Mouse (Mus musculus): ENCODE data around the gene Olfr721-ps1. TPM values are rescaled to one million over a fixed set of nuclear protein-coding genes. Genes with fewer than 3 reads are reported as not detected.

Olfr721-ps1 gene
- polyA plus RNA-seq, 1 experiment from 2014 or later = not detected

DNA sequence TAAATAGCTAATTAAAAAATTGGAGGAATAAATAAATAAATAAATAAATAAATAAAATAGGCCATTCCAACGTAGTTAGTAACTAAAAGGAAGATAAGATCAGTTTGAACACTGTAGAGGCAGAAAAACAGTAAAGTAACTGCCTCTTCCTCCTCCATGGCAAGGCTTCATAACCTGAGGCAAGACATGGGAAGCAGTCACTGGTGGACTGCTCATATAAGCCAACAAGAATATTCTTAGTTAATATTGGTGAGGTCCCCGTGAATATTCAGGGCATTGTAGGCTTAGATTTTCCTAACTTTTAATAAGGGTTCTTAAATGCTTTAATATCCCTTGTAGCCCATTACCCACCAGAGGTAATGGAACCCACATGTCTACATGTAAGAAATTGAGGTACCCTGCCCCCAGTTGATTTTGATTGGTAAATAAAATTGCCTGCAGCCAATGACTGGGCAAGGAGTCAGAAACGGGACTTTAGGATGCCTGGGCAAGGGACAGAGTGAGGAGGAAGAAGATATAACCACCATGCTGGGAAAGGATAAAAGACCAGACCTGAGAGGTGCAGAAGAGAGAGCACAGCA lies 35.1 kb downstream of the Olfr721-ps1 start:
- no peaks in the 10 kb centered on the region for H3K36me3 ChIP-seq (ENCODE audit: control insufficient read depth, insufficient read depth)
- 64% methylated on average over 3 of the region's 3 CpGs for WGBS
- H3K4me1 ChIP-seq (ENCODE audit: control insufficient read depth, insufficient read depth, low read length) = no peaks in the 10 kb centered on the region
- ATAC-seq (replicated peaks; ENCODE audit: extremely low read depth, insufficient read depth, low FRiP score) = no peak
- no peaks in the 10 kb centered on the region for H3K9me3 ChIP-seq (replicated peaks; ENCODE audit: control insufficient read depth, low read length)
- no peaks in the 10 kb centered on the region for H3K27me3 ChIP-seq (ENCODE audit: control insufficient read depth, insufficient read depth, low read length)
- H3K27ac ChIP-seq (ENCODE audit: low read length) = no peak overlapping the region
- no peak overlapping the region for H3K4me2 ChIP-seq (ENCODE audit: low read depth, low read length)
- no peak overlapping the region for H3K4me3 ChIP-seq (ENCODE audit: low read length)
- H3K9ac ChIP-seq (ENCODE audit: low read length) = no peak overlapping the region

Other genes starting within 250 kb of the Olfr721-ps1 start
- not detected in 2 replicates for gene Olfr720, start 214.5 kb upstream of the Olfr721-ps1 start, polyA plus RNA-seq (2015; fragmentation: Nextera tagmentation; extraction: Ambion mirVana)
- not detected in 2 replicates for gene Olfr31, start 78.5 kb upstream of the Olfr721-ps1 start, polyA plus RNA-seq (2015; fragmentation: Nextera tagmentation; extraction: Ambion mirVana)
- gene Il3ra, start 55.0 kb upstream of the Olfr721-ps1 start, polyA plus RNA-seq (2015; fragmentation: Nextera tagmentation; extraction: Ambion mirVana) = 4.7 and 6.9 TPM in 2 replicates